Mouse (Mus musculus): ENCODE results near the gene Pecam1. TPM values are rescaled to one million over a fixed set of nuclear protein-coding genes. Genes with fewer than 3 reads are reported as not detected.

Gene Pecam1
- polyA plus RNA-seq, 1 experiment, result 57.9 TPM

DNA sequence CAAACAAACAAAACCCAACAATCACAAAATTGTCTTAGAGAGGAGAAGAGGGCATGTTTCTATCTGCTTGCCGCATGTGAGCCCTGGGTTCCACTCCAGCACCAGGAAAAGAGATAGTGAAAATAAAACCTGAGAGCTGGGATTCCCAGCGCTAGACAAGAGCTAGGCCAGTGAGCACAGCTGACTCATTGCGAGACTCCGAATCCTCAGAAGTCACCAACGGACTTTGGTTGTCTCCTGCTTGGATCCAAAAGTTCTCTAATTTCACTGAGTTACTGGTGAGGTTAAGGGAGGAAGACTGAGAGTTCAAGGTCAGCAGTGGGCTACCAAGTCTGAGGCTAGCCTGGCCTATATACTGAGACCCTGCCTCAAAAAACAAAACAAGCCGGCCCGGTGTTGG lies 46.5 kb downstream of the Pecam1 start:
- Histone ChIP-seq H3K27me3 (ENCODE audit: control insufficient read depth, insufficient read depth, low read length) (no peaks in the 10 kb centered on the region), H3K36me3 (ENCODE audit: control insufficient read depth, insufficient read depth, low read length) (peaks cover 30% of the 10 kb centered on the region), H3K4me3 (ENCODE audit: control insufficient read depth, insufficient read depth, low read length) (no peak overlapping the region), H3K4me1 (replicated peaks; ENCODE audit: control insufficient read depth, insufficient read depth, low read length) (peaks cover 4% of the 10 kb centered on the region; the same call in 1 of the 2 replicates), H3K27ac (ENCODE audit: control insufficient read depth, insufficient read depth, low read length) (no peak overlapping the region; the same call in 1 of the 2 replicates)
- 94% methylated on average over 7 of the region's 7 CpGs for WGBS
- TF ChIP-seq POLR2A (IDR thresholded peaks at IDR 0.05; ENCODE audit: control insufficient read depth, extremely low read depth, insufficient read depth, low read length, poor library complexity), result no peak
- no peak for TF ChIP-seq CTCF (IDR thresholded peaks at IDR 0.05; ENCODE audit: borderline replicate concordance, control insufficient read depth, extremely low read depth, insufficient read depth, low read length, poor library complexity)
- DNase-seq, result no peak

DNA sequence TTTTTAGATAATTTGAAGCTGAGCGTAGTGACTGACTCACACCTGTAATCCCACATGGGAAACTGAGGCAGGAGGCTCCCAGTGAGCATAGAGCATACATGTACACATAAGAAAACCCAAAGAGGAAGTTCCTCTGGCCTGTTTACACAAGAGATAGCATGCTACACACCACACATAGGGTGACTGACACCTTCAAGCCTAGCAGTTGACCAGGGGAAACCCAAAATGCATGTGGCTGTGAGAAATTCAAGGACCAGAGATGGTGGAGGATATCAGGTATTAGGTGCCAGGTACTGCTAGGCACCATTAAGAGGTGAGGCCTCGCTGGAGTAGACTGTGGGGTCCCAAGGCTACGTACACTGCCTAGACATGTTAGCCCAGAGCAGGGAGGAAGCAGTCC lies 47.8 kb downstream of the Pecam1 start:
- TF ChIP-seq POLR2A (IDR thresholded peaks at IDR 0.05; ENCODE audit: control insufficient read depth, extremely low read depth, insufficient read depth, low read length, poor library complexity) (no peak), CTCF (IDR thresholded peaks at IDR 0.05; ENCODE audit: borderline replicate concordance, control insufficient read depth, extremely low read depth, insufficient read depth, low read length, poor library complexity) (no peak)
- H3K27me3 ChIP-seq (ENCODE audit: control insufficient read depth, insufficient read depth, low read length), result no peaks in the 10 kb centered on the region
- WGBS, result 90% methylated on average over 3 of the region's 3 CpGs

DNA sequence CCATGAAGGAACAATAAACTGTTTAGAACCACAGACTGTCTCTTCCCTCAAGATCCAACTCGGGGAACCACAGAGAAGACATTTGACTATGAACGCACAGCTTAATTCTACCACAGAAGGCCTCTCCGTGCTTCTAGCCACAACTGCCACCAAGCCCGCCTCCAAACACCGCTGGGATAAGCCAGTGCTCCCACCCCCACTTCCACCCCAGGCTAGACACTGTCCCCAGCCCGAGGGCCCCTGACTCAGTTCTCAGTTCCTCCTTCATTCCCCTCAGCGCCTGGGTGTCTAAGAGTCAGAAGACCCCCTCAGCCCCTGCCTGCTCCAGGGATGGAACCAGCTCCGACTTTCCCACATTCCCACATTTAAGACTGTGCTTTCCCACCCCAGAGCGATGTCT lies 48.8 kb downstream of the Pecam1 start:
- WGBS, result 48% methylated on average over 9 of the region's 9 CpGs
- Histone ChIP-seq H3K36me3 (ENCODE audit: control insufficient read depth, insufficient read depth, low read length) (peaks cover 36% of the 10 kb centered on the region), H3K4me3 (ENCODE audit: control insufficient read depth, insufficient read depth, low read length) (no peak overlapping the region), H3K27me3 (ENCODE audit: control insufficient read depth, insufficient read depth, low read length) (no peaks in the 10 kb centered on the region), H3K4me1 (replicated peaks; ENCODE audit: control insufficient read depth, insufficient read depth, low read length) (no peaks in the 10 kb centered on the region), H3K27ac (ENCODE audit: control insufficient read depth, insufficient read depth, low read length) (no peak overlapping the region)
- TF ChIP-seq POLR2A (IDR thresholded peaks at IDR 0.05; ENCODE audit: control insufficient read depth, extremely low read depth, insufficient read depth, low read length, poor library complexity) (no peak), CTCF (IDR thresholded peaks at IDR 0.05; ENCODE audit: borderline replicate concordance, control insufficient read depth, extremely low read depth, insufficient read depth, low read length, poor library complexity) (no peak)
- no peak for DNase-seq

More for the DNA sequence above, 47.8 kb downstream of the Pecam1 start:
- H3K4me1 ChIP-seq (replicated peaks; ENCODE audit: control insufficient read depth, insufficient read depth, low read length), result peaks cover 4% of the 10 kb centered on the region; the same call in 1 of the 2 replicates
- no peak for DNase-seq
- no peak overlapping the region for H3K27ac ChIP-seq (ENCODE audit: control insufficient read depth, insufficient read depth, low read length)
- peaks cover 34% of the 10 kb centered on the region for H3K36me3 ChIP-seq (ENCODE audit: control insufficient read depth, insufficient read depth, low read length)
- no peak overlapping the region for H3K4me3 ChIP-seq (ENCODE audit: control insufficient read depth, insufficient read depth, low read length)

DNA sequence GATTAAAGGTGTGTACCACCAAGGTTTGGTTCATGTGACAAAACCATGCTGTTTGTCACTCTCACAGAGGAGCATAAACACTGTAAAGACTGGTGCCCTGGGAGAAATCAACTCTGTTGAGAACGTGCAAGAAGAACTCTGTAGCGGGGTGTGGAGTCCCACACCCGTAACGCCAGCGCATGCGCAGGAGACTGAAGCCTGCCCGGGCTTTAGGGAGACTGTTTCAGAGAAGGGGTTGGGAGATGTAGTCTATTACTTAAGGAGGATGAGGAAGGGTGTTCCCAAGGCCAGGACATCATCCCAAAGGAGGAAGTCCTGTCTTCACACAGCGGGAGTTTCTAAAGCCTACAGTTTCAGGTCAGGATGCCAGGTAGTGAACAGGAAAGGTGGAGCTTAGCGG lies 51.3 kb downstream of the Pecam1 start:
- Histone ChIP-seq H3K36me3 (ENCODE audit: control insufficient read depth, insufficient read depth, low read length) (peaks cover 55% of the 10 kb centered on the region), H3K27me3 (ENCODE audit: control insufficient read depth, insufficient read depth, low read length) (no peaks in the 10 kb centered on the region), H3K4me1 (replicated peaks; ENCODE audit: control insufficient read depth, insufficient read depth, low read length) (no peaks in the 10 kb centered on the region), H3K4me3 (ENCODE audit: control insufficient read depth, insufficient read depth, low read length) (no peak overlapping the region), H3K27ac (ENCODE audit: control insufficient read depth, insufficient read depth, low read length) (no peak overlapping the region)
- 97% methylated on average over 9 of the region's 9 CpGs for WGBS
- no peak for DNase-seq
- TF ChIP-seq POLR2A (IDR thresholded peaks at IDR 0.05; ENCODE audit: control insufficient read depth, extremely low read depth, insufficient read depth, low read length, poor library complexity) (no peak), CTCF (IDR thresholded peaks at IDR 0.05; ENCODE audit: borderline replicate concordance, control insufficient read depth, extremely low read depth, insufficient read depth, low read length, poor library complexity) (no peak)

DNA sequence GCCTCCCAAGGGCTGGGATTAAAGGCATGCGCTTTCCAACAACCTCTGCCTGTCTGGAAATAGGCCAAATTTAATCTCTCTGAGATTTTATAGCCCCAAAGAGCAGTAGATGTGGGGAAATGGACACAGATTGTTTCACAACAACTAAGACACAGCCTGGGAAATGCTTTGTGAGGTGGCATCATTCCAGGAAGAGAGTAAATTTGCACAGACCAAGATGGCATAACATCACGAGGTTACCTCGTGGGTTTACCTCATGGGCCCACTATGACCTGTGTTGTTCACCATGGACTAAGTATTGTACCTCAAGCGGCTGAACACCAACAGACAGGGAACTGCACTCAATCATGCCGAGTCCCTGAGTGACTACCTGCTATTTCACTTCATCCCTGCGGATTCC lies 52.1 kb downstream of the Pecam1 start:
- 95% methylated on average over 6 of the region's 6 CpGs for WGBS
- no peak overlapping the region for H3K4me3 ChIP-seq (ENCODE audit: control insufficient read depth, insufficient read depth, low read length)
- TF ChIP-seq POLR2A (IDR thresholded peaks at IDR 0.05; ENCODE audit: control insufficient read depth, extremely low read depth, insufficient read depth, low read length, poor library complexity) (no peak), CTCF (IDR thresholded peaks at IDR 0.05; ENCODE audit: borderline replicate concordance, control insufficient read depth, extremely low read depth, insufficient read depth, low read length, poor library complexity) (no peak)
- H3K36me3 ChIP-seq (ENCODE audit: control insufficient read depth, insufficient read depth, low read length), result peaks cover 60% of the 10 kb centered on the region
- H3K27ac ChIP-seq (ENCODE audit: control insufficient read depth, insufficient read depth, low read length), result no peak overlapping the region
- no peak for DNase-seq
- H3K4me1 ChIP-seq (replicated peaks; ENCODE audit: control insufficient read depth, insufficient read depth, low read length), result no peaks in the 10 kb centered on the region
- H3K27me3 ChIP-seq (ENCODE audit: control insufficient read depth, insufficient read depth, low read length), result no peaks in the 10 kb centered on the region

DNA sequence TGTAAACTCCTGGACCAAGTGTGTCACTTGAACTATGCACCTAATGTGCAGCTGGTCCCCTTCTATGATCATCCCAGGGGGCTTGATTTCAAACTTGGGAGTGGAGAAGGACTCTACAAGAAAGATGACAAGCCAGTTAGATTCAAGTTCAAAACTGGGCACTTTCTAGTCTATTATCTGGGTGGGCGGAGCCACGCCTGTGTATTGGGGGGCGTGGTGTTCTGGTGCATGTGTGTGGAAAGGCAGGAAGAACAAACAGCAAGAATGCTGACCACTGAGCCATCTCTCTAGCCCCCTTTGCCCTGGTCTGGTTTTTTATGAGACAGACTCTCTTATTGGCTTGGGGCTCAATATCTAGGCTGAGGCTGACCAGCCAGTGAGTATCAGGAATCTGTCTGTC lies 54.5 kb downstream of the Pecam1 start:
- H3K4me1 ChIP-seq (replicated peaks; ENCODE audit: control insufficient read depth, insufficient read depth, low read length), result no peaks in the 10 kb centered on the region
- no peak overlapping the region for H3K4me3 ChIP-seq (ENCODE audit: control insufficient read depth, insufficient read depth, low read length)
- H3K27me3 ChIP-seq (ENCODE audit: control insufficient read depth, insufficient read depth, low read length), result no peaks in the 10 kb centered on the region
- WGBS, result 99% methylated on average over 3 of the region's 3 CpGs
- H3K36me3 ChIP-seq (ENCODE audit: control insufficient read depth, insufficient read depth, low read length), result peaks cover 69% of the 10 kb centered on the region
- H3K27ac ChIP-seq (ENCODE audit: control insufficient read depth, insufficient read depth, low read length), result no peak overlapping the region
- TF ChIP-seq POLR2A (IDR thresholded peaks at IDR 0.05; ENCODE audit: control insufficient read depth, extremely low read depth, insufficient read depth, low read length, poor library complexity), result no peak
- no peak for TF ChIP-seq CTCF (IDR thresholded peaks at IDR 0.05; ENCODE audit: borderline replicate concordance, control insufficient read depth, extremely low read depth, insufficient read depth, low read length, poor library complexity)
- no peak for DNase-seq

DNA sequence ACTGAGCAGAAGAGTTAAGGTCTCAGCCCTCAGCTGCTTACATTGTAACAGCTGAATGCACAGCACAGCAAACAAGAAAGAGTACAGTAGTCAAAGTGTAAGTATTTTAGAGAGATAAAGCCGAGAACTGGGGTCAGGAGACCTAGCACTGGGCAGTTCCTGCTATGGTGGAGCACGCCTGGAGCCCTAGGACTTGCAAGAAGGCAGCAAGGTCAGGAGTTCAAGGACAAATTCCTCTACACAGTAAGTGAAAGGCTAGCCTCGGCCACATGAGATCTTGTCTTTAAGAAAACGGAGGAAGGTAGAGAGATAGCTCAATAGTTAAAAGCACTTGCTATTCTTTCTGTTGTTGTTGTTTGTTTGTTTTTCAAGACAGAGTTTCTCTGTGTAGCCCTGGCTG lies 57.5 kb downstream of the Pecam1 start:
- 91% methylated on average over 4 of the region's 4 CpGs for WGBS
- peaks cover 66% of the 10 kb centered on the region for H3K36me3 ChIP-seq (ENCODE audit: control insufficient read depth, insufficient read depth, low read length)
- TF ChIP-seq POLR2A (IDR thresholded peaks at IDR 0.05; ENCODE audit: control insufficient read depth, extremely low read depth, insufficient read depth, low read length, poor library complexity) (no peak), CTCF (IDR thresholded peaks at IDR 0.05; ENCODE audit: borderline replicate concordance, control insufficient read depth, extremely low read depth, insufficient read depth, low read length, poor library complexity) (no peak)

More for the DNA sequence above, 57.5 kb downstream of the Pecam1 start:
- H3K4me3 ChIP-seq (ENCODE audit: control insufficient read depth, insufficient read depth, low read length), result no peak overlapping the region
- no peak for DNase-seq
- H3K27ac ChIP-seq (ENCODE audit: control insufficient read depth, insufficient read depth, low read length), result no peak overlapping the region
- H3K4me1 ChIP-seq (replicated peaks; ENCODE audit: control insufficient read depth, insufficient read depth, low read length), result peaks cover 12% of the 10 kb centered on the region
- H3K27me3 ChIP-seq (ENCODE audit: control insufficient read depth, insufficient read depth, low read length), result no peaks in the 10 kb centered on the region

All from thymus, adult 2 months (tissue).